Mouse (Mus musculus) intestine, embryonic 16.5 days (tissue): ENCODE measurements around the gene Bicral. TPM values are rescaled to one million over a fixed set of nuclear protein-coding genes. Genes with fewer than 3 reads are reported as not detected.

Experiments used
- ATAC-seq: fragments of 200-750 bp; cut with Nextera tagmentation; 2 replicates; pipeline ENCODE4 v1.8.0; 2017; ENCODE audit warnings: moderate TSS enrichment, moderate library complexity
- H3K27ac ChIP-seq: fragments of 300-500 bp; sonication (generic); 2 replicates; pipeline ENCODE4 v1.5.1; 2014; ENCODE audit warnings: mild to moderate bottlenecking, low read length
- H3K27me3 ChIP-seq: fragments of 300-500 bp; sonication (generic); replicated peaks from 2 replicates; pipeline ENCODE4 v1.6.1; 2014; ENCODE audit warnings: low read length, control low read depth, mixed read lengths; ENCODE audit not compliant: control insufficient read depth, insufficient read depth
- H3K36me3 ChIP-seq: fragments of 300-500 bp; sonication (generic); 2 replicates; pipeline ENCODE4 v1.6.1; 2014; ENCODE audit warnings: low read length, control low read depth; ENCODE audit not compliant: control insufficient read depth, insufficient read depth
- H3K4me1 ChIP-seq: fragments of 300-500 bp; sonication (generic); 2 replicates; pipeline ENCODE4 v1.6.1; 2014; ENCODE audit warnings: low read length, control low read depth, mixed read lengths; ENCODE audit not compliant: control insufficient read depth, insufficient read depth
- H3K4me2 ChIP-seq: fragments of 300-500 bp; sonication (generic); 2 replicates; pipeline ENCODE4 v1.6.1; 2014; ENCODE audit warnings: low read depth, low read length, control low read depth
- H3K4me3 ChIP-seq: fragments of 300-500 bp; sonication (generic); 2 replicates; pipeline ENCODE4 v1.5.1; 2014; ENCODE audit warnings: mild to moderate bottlenecking, low read length
- H3K9ac ChIP-seq: fragments of 300-500 bp; sonication (generic); 2 replicates; pipeline ENCODE4 v1.6.1; 2014; ENCODE audit warnings: low read depth, low read length
- H3K9me3 ChIP-seq: fragments of 300-500 bp; sonication (generic); 2 replicates; pipeline ENCODE4 v1.6.1; 2016; ENCODE audit warnings: low read length, control low read depth; ENCODE audit not compliant: control insufficient read depth
- WGBS: fragments of 180-500 bp; shearing (Covaris S2); extraction: QIAGEN DNeasy Blood & Tissue Kit; methylation state at CpG from one replicate; pipeline ENCODE4 v1.1.7; 2014; 5-methylcytosine and 5-hydroxymethylcytosine counted together
- polyA plus RNA-seq: library from polyadenylated mRNA; unstranded; fragments of >200 nt; fragmentation: Nextera tagmentation; extraction: Ambion mirVana; gene quantifications from 2 replicates; pipeline ENCODE4 v1.2.1, GENCODE M21; 2015

Bicral gene
- polyA plus RNA-seq, 1 experiment from 2014 or later: 3.0 TPM

DNA sequence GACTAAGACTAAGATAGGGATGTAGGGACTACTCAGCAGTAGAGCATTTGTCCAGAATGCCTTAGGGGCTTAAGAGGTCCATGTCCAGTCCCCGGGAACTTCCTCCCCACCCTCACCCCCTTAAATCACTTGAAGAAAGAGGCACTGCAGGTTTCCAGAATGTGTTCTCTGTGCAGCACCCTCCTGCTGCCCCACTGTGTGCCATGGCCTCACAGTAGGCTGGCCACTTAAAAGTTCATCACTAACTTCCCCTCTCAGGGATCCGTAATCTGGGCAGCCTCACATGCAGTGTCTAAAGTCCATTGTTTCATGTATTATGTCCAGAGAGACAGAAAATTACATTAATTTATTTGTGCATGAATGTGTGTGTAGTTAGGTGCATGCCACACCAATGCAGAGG is 20.4 kb downstream of the Bicral start:
- peak; percentile 21; the same call in 1 of the 2 replicates for ATAC-seq
- Histone ChIP-seq H3K9ac (no peak overlapping the region), H3K4me1 (0 out of 2 replicates have a peak, but pooled peaks cover 5% of the 10 kb centered on the region), H3K4me3 (no peak overlapping the region), H3K9me3 (no peaks in the 10 kb centered on the region), H3K36me3 (no peaks in the 10 kb centered on the region), H3K4me2 (no peak overlapping the region), H3K27ac (no peak overlapping the region), H3K27me3 (no peaks in the 10 kb centered on the region)
- WGBS: 78% methylated on average over 2 of the region's 2 CpGs

DNA sequence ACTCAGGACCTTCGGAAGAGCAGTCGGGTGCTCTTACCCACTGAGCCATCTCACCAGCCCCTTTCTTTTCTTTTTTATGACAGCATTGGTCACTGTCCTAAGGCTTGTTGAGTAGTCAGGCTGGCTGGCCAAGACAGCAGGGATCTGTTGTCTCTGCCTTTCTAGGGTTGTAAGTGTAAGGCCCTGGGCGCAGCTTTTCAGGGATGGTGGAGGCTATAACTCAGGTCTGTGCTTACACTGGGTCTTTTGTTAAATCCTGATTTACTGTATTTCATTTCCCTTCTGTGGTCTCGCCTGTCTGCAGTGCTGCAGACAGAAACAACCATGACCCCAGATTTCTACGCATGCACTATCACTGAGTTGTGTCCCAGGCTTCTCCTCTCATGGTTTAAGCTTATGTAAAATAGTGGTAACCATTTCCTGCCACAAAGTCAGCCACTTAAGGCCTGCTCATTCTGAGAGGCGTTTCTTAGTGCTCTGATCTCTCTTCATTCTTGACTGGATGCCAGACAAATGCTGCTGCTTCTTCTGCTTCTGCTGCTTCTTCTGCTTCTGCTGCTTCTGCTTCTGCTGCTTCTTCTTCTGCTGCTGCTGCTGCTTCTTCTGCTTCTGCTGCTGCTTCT is 23.1 kb downstream of the Bicral start:
- Histone ChIP-seq H3K4me3 (no peak overlapping the region), H3K9me3 (no peaks in the 10 kb centered on the region), H3K4me1 (0 out of 2 replicates have a peak, but pooled peaks cover 5% of the 10 kb centered on the region), H3K27me3 (no peaks in the 10 kb centered on the region), H3K9ac (no peak overlapping the region), H3K36me3 (no peaks in the 10 kb centered on the region), H3K4me2 (no peak overlapping the region), H3K27ac (no peak overlapping the region)
- 76% methylated on average over 6 of the region's 6 CpGs for WGBS
- ATAC-seq: no peak

DNA sequence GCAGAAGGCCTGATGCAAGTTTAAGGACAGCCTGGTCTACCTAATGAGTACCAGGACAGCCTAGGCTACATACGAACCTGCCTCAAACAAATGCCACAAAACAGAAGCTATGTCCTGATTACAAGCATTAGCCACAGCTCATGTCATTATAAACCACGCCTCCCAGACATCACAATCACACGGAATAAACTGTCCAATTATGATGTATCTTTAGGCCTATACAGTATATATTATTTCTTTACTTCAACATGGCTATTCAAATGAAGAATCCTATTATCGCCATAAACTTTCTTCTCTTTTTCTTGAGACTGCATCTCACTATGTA is 25.3 kb downstream of the Bicral start:
- WGBS: 82% methylated on average over 4 of the region's 4 CpGs
- Histone ChIP-seq H3K36me3 (peaks cover 9% of the 10 kb centered on the region; the same call in 1 of the 2 replicates), H3K27me3 (no peaks in the 10 kb centered on the region), H3K4me3 (no peak overlapping the region), H3K9ac (no peak overlapping the region), H3K4me2 (no peak overlapping the region), H3K27ac (no peak overlapping the region), H3K4me1 (no peaks in the 10 kb centered on the region), H3K9me3 (no peaks in the 10 kb centered on the region)
- ATAC-seq: no peak

DNA sequence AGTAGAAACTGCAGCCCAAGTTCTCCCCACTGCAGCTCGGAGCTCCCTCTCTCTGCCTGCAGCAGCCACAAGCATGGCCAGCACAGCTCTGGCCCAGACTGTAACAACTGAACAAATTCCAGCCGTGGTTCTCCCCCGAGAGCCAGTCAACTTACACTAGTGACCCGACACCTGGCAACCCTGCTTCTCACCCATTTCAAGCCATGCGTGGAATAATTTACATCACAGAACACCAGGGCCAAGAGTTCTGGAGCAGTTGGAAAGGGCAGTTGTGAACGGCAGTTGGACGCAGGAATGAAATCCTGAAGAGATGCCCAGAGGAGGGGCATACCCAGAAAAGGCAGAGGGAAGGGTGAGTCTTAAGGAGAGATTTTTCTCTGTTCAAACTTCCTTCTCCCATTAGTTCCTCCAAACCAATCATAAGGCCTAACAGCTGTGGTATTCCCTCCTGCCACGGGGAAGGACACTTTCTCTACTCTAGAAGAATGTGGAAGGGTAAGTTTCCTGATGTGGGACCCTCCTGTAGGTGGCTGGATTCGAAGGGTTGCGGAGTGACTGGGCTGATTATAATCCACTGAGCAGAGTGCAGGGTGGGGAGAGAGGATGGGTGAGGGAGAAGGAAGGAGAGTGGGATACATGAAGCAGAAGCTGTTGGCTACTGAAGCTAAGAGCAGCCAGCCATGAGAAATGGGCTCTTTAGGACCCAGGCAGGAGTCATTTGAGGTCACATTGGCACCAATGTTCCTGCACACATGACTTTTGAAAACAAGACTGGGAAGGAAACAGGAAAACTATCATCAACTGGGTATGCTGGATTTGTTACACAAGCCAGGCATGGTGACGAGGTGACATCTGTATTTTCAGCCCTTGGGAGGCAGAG is 25.9 kb downstream of the Bicral start:
- Histone ChIP-seq H3K27ac (no peak overlapping the region), H3K9me3 (no peaks in the 10 kb centered on the region), H3K27me3 (no peaks in the 10 kb centered on the region), H3K36me3 (peaks cover 9% of the 10 kb centered on the region; the same call in 1 of the 2 replicates), H3K4me1 (no peaks in the 10 kb centered on the region), H3K9ac (no peak overlapping the region), H3K4me3 (no peak overlapping the region), H3K4me2 (no peak overlapping the region)
- 72% methylated on average over 11 of the region's 11 CpGs for WGBS
- ATAC-seq: no peak

DNA sequence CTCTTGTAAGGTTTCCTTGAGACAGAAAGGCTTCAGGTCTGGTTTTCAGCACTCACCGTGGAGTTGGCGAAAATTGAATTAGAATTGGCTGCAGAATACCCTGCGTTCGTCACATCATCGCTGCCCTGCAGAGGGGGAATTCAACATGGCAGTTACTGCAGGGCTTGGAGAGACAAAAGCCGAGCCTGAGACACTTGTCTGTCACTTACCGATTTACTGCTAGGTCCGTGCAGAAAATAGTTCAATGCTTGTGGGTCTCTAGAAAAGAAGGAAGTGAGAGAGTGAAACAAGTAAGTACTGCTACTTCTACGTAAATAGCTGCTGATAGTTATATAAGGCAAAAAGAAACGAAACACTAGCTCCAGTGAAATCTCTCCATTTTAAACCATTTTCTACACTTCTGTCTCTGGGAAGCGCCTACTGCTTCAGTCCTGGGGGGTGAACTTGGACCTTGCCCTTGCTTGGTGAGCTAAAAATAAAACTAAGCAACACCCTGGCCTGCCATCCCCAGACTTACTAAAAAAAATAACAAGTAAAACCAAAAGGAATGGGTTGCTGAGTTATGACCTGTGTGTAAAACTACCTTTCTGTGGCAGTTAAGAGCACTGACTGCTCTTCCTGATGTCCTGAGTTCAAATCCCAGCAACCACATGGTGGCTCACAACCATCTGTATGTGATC is 28.3 kb downstream of the Bicral start:
- no peak overlapping the region for H3K4me2 ChIP-seq
- no peaks in the 10 kb centered on the region for H3K27me3 ChIP-seq
- no peaks in the 10 kb centered on the region for H3K9me3 ChIP-seq
- no peak for ATAC-seq
- no peaks in the 10 kb centered on the region for H3K4me1 ChIP-seq
- no peak overlapping the region for H3K27ac ChIP-seq
- peaks cover 18% of the 10 kb centered on the region for H3K36me3 ChIP-seq
- H3K9ac ChIP-seq: no peak overlapping the region
- no peak overlapping the region for H3K4me3 ChIP-seq
- 88% methylated on average over 11 of the region's 11 CpGs for WGBS

DNA sequence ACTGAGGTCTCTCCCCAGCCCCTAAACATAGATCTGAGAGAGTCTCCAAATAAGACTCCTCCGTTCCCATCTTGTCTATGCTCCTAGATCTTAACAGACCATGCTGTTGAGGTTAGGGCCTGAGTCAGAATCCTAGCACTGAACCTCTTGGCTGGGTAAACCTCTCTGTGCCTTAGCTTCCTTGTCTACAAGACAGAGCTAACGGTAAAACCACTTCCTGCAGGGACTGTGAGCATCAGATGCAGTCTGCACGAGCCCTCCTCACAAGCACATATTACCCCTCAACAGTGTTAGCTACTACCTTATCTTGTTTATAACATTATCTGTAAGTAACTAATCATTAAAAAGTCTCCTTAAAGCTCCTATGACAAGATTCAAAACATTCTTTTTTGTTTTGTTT is 29.3 kb downstream of the Bicral start:
- Histone ChIP-seq H3K36me3 (peaks cover 27% of the 10 kb centered on the region), H3K4me1 (no peaks in the 10 kb centered on the region), H3K27ac (no peak overlapping the region), H3K4me3 (no peak overlapping the region), H3K9me3 (no peaks in the 10 kb centered on the region), H3K4me2 (no peak overlapping the region), H3K9ac (no peak overlapping the region), H3K27me3 (no peaks in the 10 kb centered on the region)
- no peak for ATAC-seq
- 87% methylated on average over 3 of the region's 3 CpGs for WGBS

DNA sequence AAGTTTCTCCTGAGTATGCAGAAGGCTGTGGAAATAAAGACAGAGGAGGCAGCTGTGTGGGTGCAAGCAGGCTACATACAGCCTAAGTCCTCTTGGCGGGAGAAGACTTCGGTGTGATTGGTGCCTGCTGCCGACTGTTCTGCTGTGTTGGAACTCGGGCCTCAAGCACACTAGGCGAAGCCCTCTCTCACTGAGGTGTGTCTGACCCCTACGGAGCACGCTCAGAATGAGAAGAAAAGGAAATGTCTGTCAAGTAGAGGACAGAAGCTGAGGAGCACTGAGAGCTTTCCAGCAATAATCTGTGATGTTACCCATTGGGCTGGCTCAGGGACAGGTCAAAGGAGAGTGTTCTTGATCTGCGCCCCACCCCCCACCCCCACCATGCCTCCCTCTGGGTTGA is 35.2 kb downstream of the Bicral start:
- Histone ChIP-seq H3K36me3 (peaks cover 21% of the 10 kb centered on the region), H3K4me3 (no peak overlapping the region), H3K27me3 (no peaks in the 10 kb centered on the region), H3K9ac (no peak overlapping the region), H3K4me1 (no peaks in the 10 kb centered on the region), H3K27ac (no peak overlapping the region), H3K9me3 (no peaks in the 10 kb centered on the region), H3K4me2 (no peak overlapping the region)
- WGBS: 95% methylated on average over 8 of the region's 8 CpGs
- ATAC-seq: no peak

DNA sequence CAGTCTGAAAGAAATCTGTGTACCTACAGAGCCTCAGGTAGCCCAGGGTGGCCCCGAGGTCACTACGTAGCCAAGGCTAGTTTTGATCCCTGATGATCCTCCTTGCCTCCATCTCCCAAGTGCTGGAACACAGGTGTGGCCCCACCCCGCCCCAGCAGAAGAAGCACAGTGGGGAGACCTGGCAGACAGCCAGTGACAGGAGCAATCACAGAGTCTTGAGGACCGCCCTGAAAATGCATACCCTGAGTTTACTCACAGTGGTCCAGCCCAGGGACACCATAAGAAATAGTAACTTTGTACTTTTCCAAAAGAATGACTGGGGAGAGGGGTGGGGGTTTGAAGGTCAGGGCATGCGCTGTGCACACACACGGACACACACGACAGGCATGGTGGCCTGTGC is 37.7 kb downstream of the Bicral start:
- no peak for ATAC-seq
- Histone ChIP-seq H3K36me3 (peaks cover 20% of the 10 kb centered on the region), H3K27ac (no peak overlapping the region), H3K4me2 (no peak overlapping the region), H3K27me3 (no peaks in the 10 kb centered on the region), H3K4me3 (no peak overlapping the region), H3K9ac (no peak overlapping the region), H3K4me1 (no peaks in the 10 kb centered on the region), H3K9me3 (no peaks in the 10 kb centered on the region)
- WGBS: 90% methylated on average over 7 of the region's 7 CpGs

DNA sequence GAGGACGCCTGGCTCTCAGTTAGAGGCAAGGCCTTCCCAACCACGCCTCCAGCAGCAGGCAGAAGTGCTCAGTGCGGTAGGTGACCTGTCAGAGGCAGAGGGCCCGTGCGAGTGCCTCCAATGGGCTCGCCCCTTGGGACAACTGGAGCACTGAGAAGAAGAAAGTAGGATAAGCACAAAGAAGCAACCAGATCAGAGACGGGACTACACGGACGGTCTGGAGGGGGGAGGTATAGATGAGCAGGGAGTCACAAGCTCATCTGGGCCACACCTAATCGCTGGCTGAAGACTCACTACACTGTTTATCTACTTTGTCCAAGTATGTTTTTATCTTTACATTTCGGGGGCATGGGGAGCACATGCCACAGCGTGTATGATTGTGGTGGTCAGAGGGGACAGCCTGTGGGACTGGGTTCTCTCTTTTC is 40.5 kb downstream of the Bicral start:
- Histone ChIP-seq H3K27ac (no peak overlapping the region), H3K4me1 (no peaks in the 10 kb centered on the region), H3K36me3 (peaks cover 8% of the 10 kb centered on the region; the same call in 1 of the 2 replicates), H3K9me3 (no peaks in the 10 kb centered on the region), H3K27me3 (no peaks in the 10 kb centered on the region), H3K9ac (no peak overlapping the region), H3K4me2 (no peak overlapping the region), H3K4me3 (no peak overlapping the region)
- peak; percentile 26; the same call in 1 of the 2 replicates for ATAC-seq
- 92% methylated on average over 12 of the region's 12 CpGs for WGBS
